Mouse (Mus musculus) spleen, adult 2 months (tissue): Measurements from ENCODE around the gene Znrd1as. TPM values are rescaled to one million over a fixed set of nuclear protein-coding genes. Genes with fewer than 3 reads are reported as not detected.

Source experiments
- DNase-seq, 2 experiments: peaks; one replicate each; pipeline versions ENCODE4 v3.0.0 to v3.0.0-alpha.2; 2012 to 2021; ENCODE audit warnings: low spot score in 2 of 2, low read depth in 1 of 2
- H3K27ac ChIP-seq: fragments of 200-500 bp; 2 replicates; pipeline ENCODE4 v1.5.1; 2012; ENCODE audit warnings: low read length, inconsistent platforms; ENCODE audit not compliant: insufficient read depth
- H3K27me3 ChIP-seq: fragments of 200-500 bp; 2 replicates; pipeline ENCODE4 v1.6.1; 2012; ENCODE audit warnings: mild to moderate bottlenecking, moderate library complexity, low read length, inconsistent platforms; ENCODE audit not compliant: control insufficient read depth, insufficient read depth
- H3K36me3 ChIP-seq: fragments of 200-500 bp; 2 replicates; pipeline ENCODE4 v1.6.1; 2012; ENCODE audit warnings: mild to moderate bottlenecking, low read length, inconsistent platforms; ENCODE audit not compliant: control insufficient read depth, insufficient read depth
- H3K4me1 ChIP-seq: fragments of 200-500 bp; 2 replicates; pipeline ENCODE4 v1.6.1; 2011; ENCODE audit warnings: inconsistent platforms; ENCODE audit not compliant: control insufficient read depth, insufficient read depth, insufficient read length
- H3K4me3 ChIP-seq: fragments of 200-500 bp; 2 replicates; pipeline ENCODE4 v1.5.1; 2011; ENCODE audit warnings: mild to moderate bottlenecking, inconsistent platforms; ENCODE audit not compliant: insufficient read depth, insufficient read length; ENCODE audit errors: extremely low read depth
- CTCF ChIP-seq: fragments of 200-500 bp; IDR thresholded peaks from 2 replicates; pipeline ENCODE4 v1.5.1; 2011; ENCODE audit warnings: mild to moderate bottlenecking, inconsistent platforms; ENCODE audit not compliant: insufficient read depth, insufficient read length, insufficient replicate concordance; ENCODE audit errors: extremely low read depth
- POLR2A ChIP-seq: fragments of 200-500 bp; IDR thresholded peaks from 2 replicates; pipeline ENCODE4 v1.6.1; 2011; ENCODE audit warnings: low read depth, low read length, inconsistent platforms
- WGBS: fragments of 180-500 bp; shearing (Covaris S2); methylation state at CpG from one replicate; pipeline ENCODE4 v1.1.7; 2018; 5-methylcytosine and 5-hydroxymethylcytosine counted together
- polyA plus RNA-seq: library from polyadenylated mRNA; depleted of rRNA; stranded (reverse); fragments of >200 nt; gene quantifications from 2 replicates; pipeline ENCODE4 v1.2.3, GENCODE M21; 2012

The Znrd1as gene
- polyA plus RNA-seq, 1 experiment, result 0.57 TPM

- Histone ChIP-seq H3K27ac (no peak overlapping the region), H3K4me1 (peaks cover 2% of the 10 kb centered on the region; the same call in 1 of the 2 replicates), H3K27me3 (no peaks in the 10 kb centered on the region), H3K4me3 (no peak overlapping the region), H3K36me3 (no peaks in the 10 kb centered on the region)
- no peak for TF ChIP-seq POLR2A
- WGBS, result 76% methylated on average over 2 of the region's 2 CpGs
- no peak for DNase-seq
These were observed 36.1 kb downstream of the Znrd1as start for GRCm38 (mm10) chr17:36994528-36994927.

- DNase-seq, result no peak
- Histone ChIP-seq H3K4me3 (no peak overlapping the region), H3K4me1 (peaks cover 2% of the 10 kb centered on the region; the same call in 1 of the 2 replicates), H3K27me3 (no peaks in the 10 kb centered on the region), H3K36me3 (no peaks in the 10 kb centered on the region), H3K27ac (no peak overlapping the region)
- WGBS, result 84% methylated on average over 3 of the region's 3 CpGs
- TF ChIP-seq POLR2A (no peak), CTCF (no peak)
These were observed 37.1 kb downstream of the Znrd1as start for GRCm38 (mm10) chr17:36995448-36995847.

GRCm38 (mm10) chr17:36997033-36997735, 38.8 kb downstream of the Znrd1as start:
- peak in 1 of 2 experiments; percentile 41 for DNase-seq
- Histone ChIP-seq H3K27me3 (no peaks in the 10 kb centered on the region), H3K27ac (no peak overlapping the region), H3K36me3 (no peaks in the 10 kb centered on the region), H3K4me3 (no peak overlapping the region), H3K4me1 (peaks cover 1% of the 10 kb centered on the region; the same call in 1 of the 2 replicates)
- WGBS, result 32% methylated on average over 7 of the region's 7 CpGs
- TF ChIP-seq CTCF, result peak; percentile 70; the same call in 1 of the 2 replicates
- no peak for TF ChIP-seq POLR2A

GRCm38 (mm10) chr17:36998477-36998876, 40.1 kb downstream of the Znrd1as start:
- WGBS, result 85% methylated on average over 2 of the region's 2 CpGs
- Histone ChIP-seq H3K4me3 (no peak overlapping the region), H3K36me3 (no peaks in the 10 kb centered on the region), H3K27me3 (peaks cover 5% of the 10 kb centered on the region; the same call in 1 of the 2 replicates), H3K27ac (no peak overlapping the region), H3K4me1 (peaks cover 2% of the 10 kb centered on the region)
- no peak for TF ChIP-seq POLR2A
- TF ChIP-seq CTCF, result no peak
- no peak for DNase-seq

GRCm38 (mm10) chr17:37000863-37001262, 42.5 kb downstream of the Znrd1as start, which contains the start of gene Zfp57:
Gene Zfp57, plus strand, starts transcription at chr17:37001163.
- H3K27me3 ChIP-seq, result peaks cover 5% of the 10 kb centered on the region; the same call in 1 of the 2 replicates
- DNase-seq, result no peak
- H3K36me3 ChIP-seq, result no peaks in the 10 kb centered on the region
- TF ChIP-seq POLR2A (no peak), CTCF (no peak)
- H3K27ac ChIP-seq, result no peak within 1 kb of the TSS
- WGBS, result 91% methylated on average over 7 of the region's 7 CpGs
- H3K4me3 ChIP-seq, result no peak within 1 kb of the TSS
- peaks cover 2% of the 10 kb centered on the region for H3K4me1 ChIP-seq

GRCm38 (mm10) chr17:37002364-37003330, 44.3 kb downstream of the Znrd1as start:
- peak overlapping the region; percentile 25 for H3K4me3 ChIP-seq
- no peaks in the 10 kb centered on the region for H3K36me3 ChIP-seq
- peaks cover 5% of the 10 kb centered on the region; the same call in 1 of the 2 replicates for H3K27me3 ChIP-seq
- DNase-seq, result no peak
- H3K4me1 ChIP-seq, result peaks cover 2% of the 10 kb centered on the region
- TF ChIP-seq POLR2A, result no peak
- WGBS, result 6% methylated on average over 49 of the region's 49 CpGs
- H3K27ac ChIP-seq, result no peak overlapping the region

- 74% methylated on average over 4 of the region's 4 CpGs for WGBS
- peaks cover 2% of the 10 kb centered on the region for H3K4me1 ChIP-seq
- TF ChIP-seq CTCF, result no peak
- no peak for TF ChIP-seq POLR2A
- peaks cover 5% of the 10 kb centered on the region; the same call in 1 of the 2 replicates for H3K27me3 ChIP-seq
- H3K27ac ChIP-seq, result no peak overlapping the region
- no peaks in the 10 kb centered on the region for H3K36me3 ChIP-seq
- no peak overlapping the region for H3K4me3 ChIP-seq
- no peak for DNase-seq
These were observed 45.0 kb downstream of the Znrd1as start for GRCm38 (mm10) chr17:37003366-37003765.
